Mouse (Mus musculus): ENCODE results near the gene Cbx6.

Cbx6 gene

DNA sequence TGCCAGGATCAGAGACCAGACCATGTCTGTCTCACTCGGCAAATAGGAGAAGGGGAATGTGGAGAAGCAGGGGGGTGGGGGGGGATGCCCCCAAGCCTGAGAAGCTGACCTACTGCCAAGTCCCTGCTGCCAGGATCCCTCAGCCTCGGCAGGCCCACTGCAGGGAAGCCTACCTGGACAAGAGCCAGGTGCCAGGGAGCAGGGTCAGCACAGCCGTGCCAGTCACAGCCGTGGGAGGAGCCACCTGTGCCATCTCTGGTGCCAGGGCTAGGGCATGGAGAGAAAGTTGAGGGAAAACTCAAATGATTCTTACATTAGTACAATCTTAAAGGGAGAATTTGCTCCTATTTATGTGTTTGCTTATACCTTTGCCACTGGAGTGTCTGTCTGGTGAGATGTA, 32.2 kb downstream of the Cbx6 start:
- DNase-seq = no peak

DNA sequence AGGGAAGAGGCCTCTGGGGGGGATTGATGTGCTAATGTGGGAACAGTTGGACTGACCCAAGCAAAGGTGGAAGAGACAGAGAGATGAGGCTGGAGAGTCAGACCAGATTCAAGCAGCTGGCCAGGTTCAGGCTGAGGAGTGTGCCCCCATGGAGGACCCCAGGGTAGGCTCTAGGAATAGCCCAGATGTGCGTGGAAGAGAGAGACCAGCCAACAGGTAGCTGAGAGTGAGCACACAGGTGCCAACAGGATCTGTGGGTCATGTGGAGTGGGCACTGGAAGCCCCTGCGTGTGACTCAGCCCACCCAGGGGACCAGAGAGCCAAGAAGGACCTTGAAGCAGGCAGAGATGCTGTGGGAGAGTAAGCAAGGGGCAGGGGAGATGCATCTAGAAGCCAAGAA, 32.8 kb downstream of the Cbx6 start:
- no peak for DNase-seq

DNA sequence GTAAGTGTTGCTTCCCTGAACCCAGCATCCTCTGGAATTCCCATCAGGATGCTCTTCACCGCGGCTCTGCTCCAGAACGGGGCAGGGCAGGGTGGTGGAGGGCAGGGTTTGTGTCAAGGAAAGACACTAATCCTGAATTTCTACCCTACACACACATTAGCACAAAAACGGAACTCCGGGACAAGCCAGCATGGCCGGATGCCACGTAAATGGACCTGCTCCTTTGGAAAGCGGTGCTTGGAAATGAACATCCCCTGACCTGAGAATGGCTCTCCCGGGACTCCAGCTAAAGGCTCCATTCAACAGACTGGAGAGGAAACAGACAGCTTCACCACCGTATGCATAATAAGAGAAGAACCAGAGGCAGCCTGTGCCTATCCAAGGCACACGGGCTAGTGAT, 33.8 kb downstream of the Cbx6 start:
- DNase-seq = no peak

GRCm38 (mm10) chr15:79798591-79798990, 35.9 kb downstream of the Cbx6 start:
- no peak for DNase-seq

DNA sequence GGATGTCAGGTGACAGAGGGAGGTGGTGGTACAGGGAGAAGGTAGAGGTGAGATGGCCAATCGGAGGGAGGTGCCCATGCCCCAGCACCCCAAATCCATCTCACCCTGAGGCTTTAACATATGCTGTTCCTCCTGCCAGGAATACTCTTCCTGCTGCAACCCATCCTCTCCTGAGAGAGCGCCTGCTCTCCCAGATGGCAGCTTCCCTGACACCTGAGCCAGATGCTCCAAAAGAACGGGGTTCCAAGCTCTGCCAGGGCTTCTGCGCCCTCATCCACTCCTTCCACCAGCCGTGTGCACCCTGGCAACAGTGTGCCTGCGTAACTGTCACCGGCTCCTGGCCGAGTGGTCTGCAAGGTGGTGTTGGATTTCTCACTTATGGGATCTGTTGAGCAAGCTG, 36.8 kb downstream of the Cbx6 start:
- no peak for DNase-seq

- DNase-seq = no peak
These were observed 37.4 kb downstream of the Cbx6 start for GRCm38 (mm10) chr15:79797096-79797495.

DNA sequence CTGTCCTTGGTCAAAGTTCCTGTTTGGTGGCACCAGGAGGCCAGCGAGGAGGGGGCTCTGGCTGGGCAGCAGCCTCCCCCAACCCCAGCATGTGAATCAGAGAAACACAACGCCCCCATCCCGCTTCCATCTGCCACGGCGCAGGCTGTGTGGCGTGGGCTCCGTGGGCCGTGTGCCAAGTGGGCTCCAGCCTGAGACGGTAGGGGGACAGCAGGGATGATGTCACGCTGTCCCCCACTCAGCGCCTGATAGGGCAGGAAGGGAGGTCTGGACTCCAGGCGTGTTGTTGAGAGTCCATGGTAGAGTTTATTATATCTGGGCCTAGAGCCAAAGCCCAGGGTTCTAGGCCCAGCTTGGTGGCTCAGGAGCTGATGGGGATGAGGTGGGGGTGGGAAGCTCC, 38.2 kb downstream of the Cbx6 start:
- no peak for DNase-seq

DNA sequence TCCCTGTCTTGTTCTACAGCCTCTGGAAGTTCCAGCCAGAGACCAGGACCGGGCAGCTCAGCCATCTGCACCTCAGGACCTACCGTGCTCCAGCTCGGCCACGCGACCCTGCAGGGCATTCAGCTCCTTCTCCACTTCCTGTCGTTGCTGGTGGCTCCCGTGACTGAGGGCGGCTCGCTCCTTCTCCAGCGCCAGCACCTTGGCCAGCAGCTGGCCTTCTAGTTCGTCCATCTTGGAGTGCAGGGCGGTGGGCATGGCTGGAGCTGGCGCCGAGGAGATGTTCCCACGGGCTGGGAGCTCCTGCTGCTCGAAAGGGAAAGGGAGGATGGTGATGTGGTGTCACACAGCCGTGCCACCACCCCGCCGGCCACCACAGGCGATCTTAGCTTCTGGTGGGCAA, 40.3 kb downstream of the Cbx6 start:
- DNase-seq = no peak

- no peak for DNase-seq
These were observed 41.4 kb downstream of the Cbx6 start for GRCm38 (mm10) chr15:79793076-79793475.

DNA sequence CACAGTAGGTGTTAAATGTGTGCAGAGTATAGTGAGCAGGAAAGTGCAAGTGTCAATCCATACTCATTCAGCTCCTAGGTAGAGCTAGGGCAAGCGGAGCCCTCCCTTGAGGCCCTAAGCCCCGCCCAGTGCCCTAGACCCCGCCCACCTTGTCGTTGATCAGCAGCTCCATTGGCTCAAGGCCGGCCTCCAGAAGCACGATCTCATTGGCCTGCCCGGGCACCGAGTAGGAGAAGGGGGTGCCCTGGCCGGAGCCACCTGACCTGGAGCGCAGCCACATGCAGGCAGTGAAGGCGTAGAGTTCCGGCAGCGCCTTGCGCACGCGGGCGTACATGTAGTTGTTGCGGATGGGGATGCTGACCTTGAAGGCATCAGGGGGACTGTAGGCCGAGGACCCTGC, 42.0 kb downstream of the Cbx6 start:
- no peak for DNase-seq

DNA sequence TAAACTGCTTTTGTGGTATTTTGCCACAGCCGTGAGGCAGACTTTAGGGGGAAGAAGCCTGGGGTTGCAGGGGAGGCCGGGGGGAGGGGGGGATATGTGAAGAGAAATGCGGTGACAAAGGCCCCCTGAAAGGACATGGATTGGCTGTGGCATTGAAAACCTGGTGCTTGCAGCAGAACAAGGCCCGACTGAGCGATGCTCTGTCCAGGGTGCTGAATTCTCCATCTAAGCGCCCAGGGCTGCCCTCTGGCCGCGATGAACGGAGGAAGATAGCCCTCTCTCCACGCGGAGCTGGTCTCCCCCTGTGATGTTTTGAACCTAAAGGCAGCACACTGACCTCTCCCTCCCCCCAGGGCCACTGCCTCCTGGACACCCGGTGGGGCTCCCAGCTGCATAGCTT, 43.0 kb downstream of the Cbx6 start:
- peak; percentile 49 for DNase-seq

GRCm38 (mm10) chr15:79790905-79791304, 43.6 kb downstream of the Cbx6 start:
- no peak for DNase-seq

GRCm38 (mm10) chr15:79790111-79790510, 44.4 kb downstream of the Cbx6 start:
- DNase-seq = no peak

- DNase-seq = no peak
These were observed 46.7 kb downstream of the Cbx6 start for GRCm38 (mm10) chr15:79787815-79788214.

GRCm38 (mm10) chr15:79785056-79785455, 49.4 kb downstream of the Cbx6 start:
- no peak for DNase-seq

- DNase-seq = no peak
These were observed 56.7 kb downstream of the Cbx6 start, which contains the start of gene Dnal4 for GRCm38 (mm10) chr15:79777749-79778148. Dnal4 (minus strand) TSS chr15:79777849.

DNA sequence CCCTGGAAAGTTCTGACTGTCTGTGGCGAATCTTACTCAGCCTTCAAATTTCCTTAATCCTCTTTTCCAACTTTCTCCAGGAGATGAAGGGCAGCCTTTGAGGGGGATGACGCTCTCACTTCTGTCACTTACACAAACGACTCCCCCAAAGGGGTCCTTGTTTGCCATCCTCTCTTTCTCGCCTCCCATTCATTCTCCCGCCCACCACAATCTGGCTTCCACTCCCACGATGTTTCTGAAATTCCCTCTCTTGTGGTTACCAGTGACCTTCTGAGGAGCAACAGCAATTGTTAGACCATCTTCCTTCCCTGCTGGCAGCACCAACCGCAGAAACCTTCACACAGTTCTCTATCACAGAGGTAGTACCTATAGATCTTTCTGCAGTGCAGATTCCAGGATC, 58.8 kb downstream of the Cbx6 start:
- no peak for DNase-seq

DNA sequence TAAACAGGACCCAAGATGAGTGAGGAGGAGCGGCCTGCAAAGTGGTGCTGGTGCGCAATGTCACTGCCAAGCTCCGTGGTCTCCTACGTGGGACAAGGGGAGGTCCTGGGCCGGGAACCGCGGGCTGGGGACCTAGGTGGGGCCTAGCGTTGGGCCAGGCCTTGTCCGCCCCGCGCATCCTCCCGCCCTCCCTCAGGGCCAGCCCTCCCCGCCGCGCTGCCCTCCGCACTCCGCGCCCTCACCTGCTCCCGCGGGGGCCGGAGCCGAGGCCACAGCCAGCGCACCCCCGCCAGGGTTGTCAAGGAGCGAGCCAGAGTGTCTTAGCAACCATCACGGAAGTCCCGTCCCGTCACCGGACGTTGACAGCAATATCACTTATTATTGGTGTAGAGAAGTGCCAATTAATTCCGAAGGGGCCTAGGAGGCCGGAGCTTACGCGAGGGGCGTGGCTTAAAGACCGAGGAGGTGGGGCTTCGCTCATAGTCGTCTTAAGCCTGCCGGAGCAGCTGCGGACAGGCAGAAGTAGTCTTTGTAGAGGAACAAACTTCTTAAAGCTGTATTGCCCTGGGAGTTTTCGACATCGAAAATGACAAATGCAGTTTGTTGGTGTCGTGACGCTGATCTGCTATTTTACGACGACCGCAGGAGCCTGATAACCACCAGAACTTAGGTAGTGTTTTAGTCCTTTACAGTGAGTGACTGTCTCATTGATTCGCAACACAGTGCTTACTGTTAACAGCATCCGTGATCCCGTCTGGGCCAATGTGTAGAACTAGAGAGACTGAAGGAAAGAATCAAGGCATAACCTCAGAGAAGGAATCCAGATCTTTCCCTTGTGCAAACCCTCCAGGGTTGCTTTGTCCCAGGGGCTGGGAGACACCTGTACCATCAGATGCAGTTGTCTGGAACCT, 60.1 kb downstream of the Cbx6 start:
- peak; percentile 97 for DNase-seq
